Mouse (Mus musculus): ENCODE measurements at regions not wholly inside any gene's neighbourhood (a gene's known extent, or its start where the extent isn't known, plus 50 kb on each side); places are given as distances from the start of the nearest gene placed in this dataset.

- TF ChIP-seq CTCF (IDR thresholded peaks at IDR 0.05; ENCODE audit: control insufficient read depth, insufficient read depth, insufficient replicate concordance, low read depth, low read length) = no peak
- TF ChIP-seq POLR2A (IDR thresholded peaks at IDR 0.05; ENCODE audit: control insufficient read depth, low read depth, low read length) = no peak
- Histone ChIP-seq H3K4me3 (ENCODE audit: control insufficient read depth, low read depth, low read length) (no peak overlapping the region), H3K36me3 (ENCODE audit: control insufficient read depth, insufficient read depth, low read length) (no peaks in the 10 kb centered on the region), H3K27ac (ENCODE audit: control insufficient read depth, insufficient read depth, low read depth, low read length) (no peak overlapping the region), H3K27me3 (ENCODE audit: control insufficient read depth, insufficient read depth, low read length) (no peaks in the 10 kb centered on the region), H3K4me1 (ENCODE audit: control insufficient read depth, insufficient read depth, low read length) (peaks cover 16% of the 10 kb centered on the region)
These were observed 50.1 kb upstream of the Polg start for GRCm38 (mm10) chr7:79516287-79516686.

All from testis, adult 2 months (tissue).